Mouse (Mus musculus): ENCODE results near the gene Ipo4.

Ipo4 gene

GRCm38 (mm10) chr14:55586149-55586548 is 49.6 kb downstream of the Ipo4 start:
- DNase-seq = peak; percentile 8

GRCm38 (mm10) chr14:55585566-55585960 is 50.2 kb downstream of the Ipo4 start:
- DNase-seq = no peak

- DNase-seq = peak; percentile 69
Observed at GRCm38 (mm10) chr14:55584702-55585565, 50.8 kb downstream of the Ipo4 start, which contains the start of gene Emc9. Gene Emc9 (minus strand): TSS chr14:55585302.

GRCm38 (mm10) chr14:55584303-55584701 is 51.5 kb downstream of the Ipo4 start:
- DNase-seq = no peak

GRCm38 (mm10) chr14:55581981-55582681 is 53.6 kb downstream of the Ipo4 start:
- DNase-seq = no peak

GRCm38 (mm10) chr14:55580731-55581130 is 55.0 kb downstream of the Ipo4 start:
- no peak for DNase-seq

- DNase-seq = no peak
Observed at GRCm38 (mm10) chr14:55579511-55580496, 56.0 kb downstream of the Ipo4 start.

GRCm38 (mm10) chr14:55578668-55579269 is 57.0 kb downstream of the Ipo4 start:
- DNase-seq = no peak

- DNase-seq = peak; percentile 86
Observed at GRCm38 (mm10) chr14:55577871-55578667, 57.7 kb downstream of the Ipo4 start, which contains the start of gene Psme1. Gene Psme1 (plus strand): TSS chr14:55578123.

- no peak for DNase-seq
Observed at GRCm38 (mm10) chr14:55576376-55576775, 59.4 kb downstream of the Ipo4 start.

- no peak for DNase-seq
Observed at GRCm38 (mm10) chr14:55575711-55576110, 60.0 kb downstream of the Ipo4 start.
